Mouse (Mus musculus) telencephalon, adult 2 months (tissue): Measurements from ENCODE around the gene Npcd.

Source experiments
- DNase-seq: peaks from one replicate; pipeline ENCODE4 v3.0.0-alpha.2; 2011; ENCODE audit warnings: low read depth, low spot score

Npcd gene

GRCm38 (mm10) chr15:79803533-79804351, 30.3 kb downstream of the Npcd start:
- no peak for DNase-seq

GRCm38 (mm10) chr15:79802304-79802703, 31.7 kb downstream of the Npcd start:
- DNase-seq = no peak

- no peak for DNase-seq
Measured at GRCm38 (mm10) chr15:79801646-79802045, 32.4 kb downstream of the Npcd start.

GRCm38 (mm10) chr15:79800701-79801100, 33.3 kb downstream of the Npcd start:
- no peak for DNase-seq

- peak; percentile 74 for DNase-seq
Measured at GRCm38 (mm10) chr15:79798591-79798990, 35.4 kb downstream of the Npcd start.

- no peak for DNase-seq
Measured at GRCm38 (mm10) chr15:79797680-79798079, 36.4 kb downstream of the Npcd start.

GRCm38 (mm10) chr15:79797096-79797495, 36.9 kb downstream of the Npcd start:
- no peak for DNase-seq

- no peak for DNase-seq
Measured at GRCm38 (mm10) chr15:79796256-79796655, 37.8 kb downstream of the Npcd start.

- no peak for DNase-seq
Measured at GRCm38 (mm10) chr15:79794173-79794572, 39.9 kb downstream of the Npcd start.

- DNase-seq = no peak
Measured at GRCm38 (mm10) chr15:79793076-79793475, 41.0 kb downstream of the Npcd start.

- DNase-seq = no peak
Measured at GRCm38 (mm10) chr15:79792455-79792854, 41.6 kb downstream of the Npcd start.

GRCm38 (mm10) chr15:79791502-79791901, 42.5 kb downstream of the Npcd start:
- DNase-seq = no peak

- DNase-seq = no peak
Measured at GRCm38 (mm10) chr15:79790905-79791304, 43.1 kb downstream of the Npcd start.

- no peak for DNase-seq
Measured at GRCm38 (mm10) chr15:79790111-79790510, 43.9 kb downstream of the Npcd start.

GRCm38 (mm10) chr15:79787815-79788214, 46.2 kb downstream of the Npcd start:
- DNase-seq = no peak

- DNase-seq = no peak
Measured at GRCm38 (mm10) chr15:79785056-79785455, 49.0 kb downstream of the Npcd start.

GRCm38 (mm10) chr15:79777749-79778148, 56.3 kb downstream of the Npcd start, which contains the start of gene Dnal4:
Dnal4 (minus strand) TSS chr15:79777849.
- no peak for DNase-seq

GRCm38 (mm10) chr15:79775662-79776061, 58.4 kb downstream of the Npcd start:
- DNase-seq = no peak

- DNase-seq = peak; percentile 99
Measured at GRCm38 (mm10) chr15:79774117-79775027, 59.7 kb downstream of the Npcd start.

- peak; percentile 91 for DNase-seq
Measured at GRCm38 (mm10) chr15:79770629-79771240, 63.3 kb downstream of the Npcd start.

- DNase-seq = no peak
Measured at GRCm38 (mm10) chr15:79768302-79768701, 65.7 kb downstream of the Npcd start.
